Mouse (Mus musculus): ENCODE results near the gene Cant1.
A peak's percentile ranks its signal among the peaks of the same experiment; 100 is the strongest.

Cant1 gene

DNA sequence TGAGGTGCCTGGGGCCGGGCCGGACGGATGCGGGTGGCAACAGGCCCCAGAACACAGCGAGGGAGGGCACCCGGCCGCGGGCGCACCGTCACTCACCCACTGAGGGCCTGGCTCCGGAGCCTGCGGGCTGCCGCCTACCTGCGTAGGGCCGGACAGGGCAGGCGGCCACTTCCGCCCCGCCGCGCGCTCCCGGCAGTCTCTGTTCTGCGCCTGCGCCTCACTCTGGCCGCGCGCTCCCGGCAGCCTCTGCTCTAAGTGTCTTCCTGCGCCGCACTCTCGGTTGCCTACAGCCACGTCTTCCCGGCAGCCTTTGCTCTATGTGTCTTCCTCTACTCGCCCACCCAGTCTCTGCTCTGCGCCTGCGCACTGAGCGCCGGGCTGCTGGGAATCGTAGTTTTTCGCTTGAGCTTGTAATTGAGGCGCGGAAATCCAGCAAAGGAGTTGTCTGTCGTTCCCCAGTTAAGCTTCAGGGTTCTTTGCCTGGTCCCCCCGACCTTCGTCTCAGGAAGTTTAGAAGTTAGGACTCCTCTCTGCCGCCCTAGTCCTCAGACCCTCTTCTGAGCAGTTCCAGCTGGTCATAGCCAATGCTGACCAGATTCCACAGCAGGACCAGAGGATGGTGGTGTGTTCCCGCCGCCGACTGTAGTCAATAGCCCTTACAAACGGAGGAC, at the start of gene Cant1:
Gene Cant1, minus strand, starts transcription at position 253 of the 671 bp plus-strand sequence.
- DNase-seq = peak; percentile 95

DNA sequence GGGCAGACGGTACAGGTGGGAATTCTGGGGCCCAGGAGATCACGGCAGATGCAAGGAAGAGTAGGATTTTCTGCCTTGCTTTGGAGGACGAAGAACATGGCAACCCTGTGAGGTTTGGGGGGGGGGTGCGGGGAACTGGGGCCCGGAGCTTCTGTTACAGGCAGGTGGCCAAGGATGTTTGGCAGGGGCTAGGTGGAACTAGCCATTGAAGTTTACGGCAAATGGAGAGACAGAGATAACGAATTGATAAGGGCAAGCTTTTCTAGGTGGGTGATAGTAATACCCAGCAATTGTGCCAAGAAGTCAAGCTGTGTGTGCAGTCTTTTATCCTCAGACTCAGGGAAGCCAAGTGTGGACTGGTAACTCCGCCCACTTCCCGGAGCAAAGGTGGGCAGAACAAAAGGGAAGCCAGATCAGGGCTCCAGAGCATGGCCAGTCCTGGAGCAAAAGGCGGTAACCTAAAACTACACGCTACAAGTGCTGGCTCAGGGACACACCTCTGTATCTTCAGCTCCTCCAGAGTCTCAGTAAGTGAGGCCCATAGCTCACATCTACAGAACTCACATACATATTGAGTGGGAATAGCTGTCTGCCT, 48.7 kb upstream of the Cant1 start:
- DNase-seq = no peak

- DNase-seq = peak; percentile 70 to 71
Observed at GRCm38 (mm10) chr11:118460280-118460679, 41.4 kb upstream of the Cant1 start.

GRCm38 (mm10) chr11:118459536-118459935, 40.6 kb upstream of the Cant1 start:
- no peak for DNase-seq

GRCm38 (mm10) chr11:118459051-118459450, 40.2 kb upstream of the Cant1 start:
- peak in 1 of 2 experiments; percentile 21 for DNase-seq

- DNase-seq = no peak
Observed at GRCm38 (mm10) chr11:118456937-118457336, 38.1 kb upstream of the Cant1 start.

- no peak for DNase-seq
Observed at GRCm38 (mm10) chr11:118455788-118456187, 36.9 kb upstream of the Cant1 start.

- no peak for DNase-seq
Observed at GRCm38 (mm10) chr11:118453886-118454671, 35.2 kb upstream of the Cant1 start.

- no peak for DNase-seq
Observed at GRCm38 (mm10) chr11:118452955-118453354, 34.1 kb upstream of the Cant1 start.

GRCm38 (mm10) chr11:118451211-118451610, 32.3 kb upstream of the Cant1 start:
- DNase-seq = no peak

DNA sequence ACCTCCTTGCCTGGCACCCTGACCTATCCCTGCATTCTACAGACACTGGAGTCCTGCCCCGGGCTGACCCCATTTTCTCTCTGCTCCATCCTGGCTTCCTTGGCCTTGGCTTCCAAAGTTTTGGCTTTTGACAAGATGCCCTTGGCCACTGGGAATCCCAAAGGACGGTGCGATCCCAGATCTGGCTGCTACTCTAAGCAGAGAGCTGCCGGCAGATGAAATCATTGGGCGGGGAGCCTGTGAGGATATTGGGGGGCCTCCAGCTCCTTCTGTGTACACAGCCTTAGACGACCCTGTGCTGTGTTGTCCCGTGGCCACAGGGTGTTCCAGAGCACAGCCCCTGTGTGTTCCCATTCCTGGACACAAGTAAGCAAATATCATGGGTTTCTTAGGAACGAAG, 29.5 kb upstream of the Cant1 start:
- no peak for DNase-seq

DNA sequence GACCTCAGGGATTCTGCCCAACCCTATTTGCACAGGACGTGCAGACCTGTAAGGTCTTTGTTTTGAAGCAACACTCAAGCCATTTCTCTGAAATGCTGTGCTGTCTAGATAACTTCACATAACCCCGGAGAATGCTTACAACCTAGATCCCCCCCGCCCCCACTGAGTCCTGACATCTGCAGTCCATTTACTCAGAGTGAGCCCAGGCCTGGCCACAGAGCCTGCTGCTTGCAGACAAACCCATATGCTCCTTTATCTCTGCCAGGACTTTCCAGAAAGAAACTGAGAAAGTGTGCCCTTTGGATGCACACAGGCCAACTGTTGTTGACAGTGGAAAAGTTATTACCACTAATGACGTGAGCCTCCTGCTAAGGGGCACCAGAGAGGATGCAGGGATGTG, 28.5 kb upstream of the Cant1 start:
- no peak for DNase-seq

GRCm38 (mm10) chr11:118445843-118446242, 27.0 kb upstream of the Cant1 start:
- DNase-seq = peak; percentile 74

- DNase-seq = peak; percentile 76
Observed at GRCm38 (mm10) chr11:118443201-118443970, 24.5 kb upstream of the Cant1 start.

- DNase-seq = no peak
Observed at GRCm38 (mm10) chr11:118442691-118443090, 23.8 kb upstream of the Cant1 start.

- DNase-seq = no peak
Observed at GRCm38 (mm10) chr11:118438665-118439414, 20.0 kb upstream of the Cant1 start.

DNA sequence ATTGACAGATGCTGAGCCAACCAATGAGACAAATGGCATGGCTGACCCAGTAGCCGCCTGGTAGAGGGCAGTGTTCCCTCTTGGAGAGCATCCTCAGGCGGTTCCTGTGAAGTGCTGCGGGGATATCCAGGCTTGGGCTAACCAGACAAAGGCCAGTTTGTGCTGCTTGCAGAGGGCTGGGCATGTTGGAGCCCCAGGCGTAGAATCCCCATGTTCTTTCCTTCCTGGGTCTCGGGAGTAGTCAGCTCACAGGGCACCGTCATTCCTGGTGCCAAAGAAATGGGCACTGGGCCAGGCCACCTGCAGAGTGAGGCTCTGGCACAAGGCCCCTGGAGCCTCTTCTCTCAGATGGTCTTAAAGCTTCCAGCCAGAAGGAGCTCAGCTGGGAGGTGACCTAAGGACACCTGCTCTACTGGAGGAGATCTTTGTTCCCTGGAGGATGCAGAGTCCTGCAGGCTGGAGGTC, 17.6 kb upstream of the Cant1 start:
- DNase-seq = no peak

DNA sequence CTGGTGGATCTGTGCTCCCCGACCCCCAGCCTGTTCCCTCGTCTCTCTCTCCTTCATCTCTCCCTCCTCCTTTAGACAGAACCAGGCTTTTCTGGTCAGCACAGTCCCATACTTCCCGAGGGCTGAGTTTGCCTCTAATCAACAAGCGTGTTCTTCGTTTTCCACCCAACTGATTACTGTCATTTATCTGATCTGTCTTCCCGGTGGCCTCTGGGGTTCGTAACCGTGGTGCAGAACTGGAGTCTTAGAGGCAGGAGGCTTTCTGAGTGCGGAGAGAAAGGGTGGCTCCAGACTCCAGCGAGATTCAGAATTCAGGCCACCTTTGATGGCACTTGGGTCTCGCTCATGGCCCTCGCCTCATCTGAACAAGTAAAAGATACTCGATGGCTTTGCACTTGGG, 15.2 kb upstream of the Cant1 start:
- DNase-seq = no peak

DNA sequence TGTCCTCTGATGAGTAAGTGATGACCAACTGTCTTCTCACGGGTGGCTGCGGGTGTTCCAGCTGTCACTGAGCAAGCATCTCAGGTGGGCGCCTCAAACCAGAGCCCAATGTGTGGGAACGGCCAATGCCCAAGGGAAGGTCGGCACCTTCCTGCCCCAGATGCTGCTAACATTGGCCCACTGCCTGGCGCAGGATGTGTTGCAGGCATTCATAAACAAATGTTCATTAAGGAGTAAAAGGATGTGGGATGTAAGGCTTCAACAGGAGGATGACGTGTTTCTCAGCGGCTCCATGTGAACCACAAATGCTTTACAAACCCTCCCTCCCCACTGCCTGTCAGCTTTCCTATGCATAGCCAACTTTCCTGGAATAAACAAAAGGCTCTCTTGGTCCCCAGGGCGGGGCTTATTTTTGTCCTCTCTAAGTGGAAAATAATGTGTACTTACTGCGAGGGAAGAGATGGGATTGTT, 14.5 kb upstream of the Cant1 start:
- DNase-seq = no peak

GRCm38 (mm10) chr11:118431100-118431948, 12.4 kb upstream of the Cant1 start:
- DNase-seq = no peak

GRCm38 (mm10) chr11:118430291-118430885, 11.5 kb upstream of the Cant1 start:
- DNase-seq = no peak
